Mouse (Mus musculus): ENCODE measurements around the gene Dcun1d3. TPM values are rescaled to one million over a fixed set of nuclear protein-coding genes. Genes with fewer than 3 reads are reported as not detected.
A peak's percentile ranks its signal among the peaks of the same experiment; 100 is the strongest.

Gene Dcun1d3
- polyA plus RNA-seq, 1 experiment from 2014 or later = 3.4 TPM

- 2% methylated on average over 14 of the region's 15 CpGs for WGBS (ENCODE audit: insufficient replicate concordance)
- H3K27ac ChIP-seq (ENCODE audit: low read depth) = peak overlapping the region; percentile 83
These were observed 1.1 kb downstream of the Dcun1d3 start for GRCm38 (mm10) chr7:119894818-119895544.

GRCm38 (mm10) chr7:119892742-119893141 is 3.4 kb downstream of the Dcun1d3 start:
- no peak overlapping the region for H3K4me3 ChIP-seq (ENCODE audit: low read depth, low read length)
- ATAC-seq (no peak), DNase-seq (no peak)
- no peaks in the 10 kb centered on the region for H3K9me3 ChIP-seq (ENCODE audit: low read length)
- H3K9ac ChIP-seq (replicated peaks) = no peak overlapping the region
- H3K4me2 ChIP-seq (ENCODE audit: low read depth, low read length) = no peak overlapping the region
- H3K36me3 ChIP-seq (replicated peaks; ENCODE audit: insufficient read depth, low read length) = no peaks in the 10 kb centered on the region
- H3K27me3 ChIP-seq (ENCODE audit: insufficient read depth, low read length) = no peaks in the 10 kb centered on the region
- H3K4me1 ChIP-seq (ENCODE audit: insufficient read depth) = peaks cover 23% of the 10 kb centered on the region
- TF ChIP-seq CTCF (IDR thresholded peaks at IDR 0.05; ENCODE audit: low read depth) (no peak), EP300 (IDR thresholded peaks at IDR 0.05; ENCODE audit: low read depth) (no peak)
- H3K27ac ChIP-seq (ENCODE audit: low read depth) = no peak overlapping the region
- 78% methylated on average over 4 of the region's 4 CpGs for WGBS (ENCODE audit: insufficient replicate concordance)

More at GRCm38 (mm10) chr7:119894818-119895544, 1.1 kb downstream of the Dcun1d3 start:
- Histone ChIP-seq H3K9ac (replicated peaks) (peak overlapping the region; percentile 73), H3K4me2 (ENCODE audit: low read depth, low read length) (peak overlapping the region; percentile 96), H3K9me3 (ENCODE audit: low read length) (no peaks in the 10 kb centered on the region), H3K27me3 (ENCODE audit: insufficient read depth, low read length) (no peaks in the 10 kb centered on the region), H3K4me1 (ENCODE audit: insufficient read depth) (peaks cover 23% of the 10 kb centered on the region), H3K4me3 (ENCODE audit: low read depth, low read length) (peak overlapping the region; percentile 70), H3K36me3 (replicated peaks; ENCODE audit: insufficient read depth, low read length) (no peaks in the 10 kb centered on the region)
- TF ChIP-seq CTCF (IDR thresholded peaks at IDR 0.05; ENCODE audit: low read depth) (no peak), EP300 (IDR thresholded peaks at IDR 0.05; ENCODE audit: low read depth) (no peak)
- ATAC-seq = peak; percentile 10
- no peak for DNase-seq

- H3K4me2 ChIP-seq (ENCODE audit: low read depth, low read length) = no peak overlapping the region
- 78% methylated on average over 1 of the region's 1 CpGs for WGBS (ENCODE audit: insufficient replicate concordance)
- DNase-seq (no peak), ATAC-seq (no peak)
- no peaks in the 10 kb centered on the region for H3K9me3 ChIP-seq (ENCODE audit: low read length)
- H3K36me3 ChIP-seq (replicated peaks; ENCODE audit: insufficient read depth, low read length) = no peaks in the 10 kb centered on the region
- no peak overlapping the region for H3K27ac ChIP-seq (ENCODE audit: low read depth)
- H3K27me3 ChIP-seq (ENCODE audit: insufficient read depth, low read length) = no peaks in the 10 kb centered on the region
- H3K9ac ChIP-seq (replicated peaks) = no peak overlapping the region
- TF ChIP-seq EP300 (IDR thresholded peaks at IDR 0.05; ENCODE audit: low read depth) = no peak
- no peak for TF ChIP-seq CTCF (IDR thresholded peaks at IDR 0.05; ENCODE audit: low read depth)
- H3K4me3 ChIP-seq (ENCODE audit: low read depth, low read length) = no peak overlapping the region
- H3K4me1 ChIP-seq (ENCODE audit: insufficient read depth) = peaks cover 23% of the 10 kb centered on the region
These were observed 3.9 kb downstream of the Dcun1d3 start for GRCm38 (mm10) chr7:119892198-119892597.

- Histone ChIP-seq H3K27me3 (ENCODE audit: insufficient read depth, low read length) (no peaks in the 10 kb centered on the region), H3K27ac (ENCODE audit: low read depth) (no peak overlapping the region), H3K36me3 (replicated peaks; ENCODE audit: insufficient read depth, low read length) (no peaks in the 10 kb centered on the region), H3K4me1 (ENCODE audit: insufficient read depth) (peaks cover 8% of the 10 kb centered on the region; the same call in 1 of the 2 replicates), H3K4me2 (ENCODE audit: low read depth, low read length) (no peak overlapping the region), H3K9ac (replicated peaks) (no peak overlapping the region), H3K4me3 (ENCODE audit: low read depth, low read length) (no peak overlapping the region), H3K9me3 (ENCODE audit: low read length) (no peaks in the 10 kb centered on the region)
- WGBS (ENCODE audit: insufficient replicate concordance) = 76% methylated on average over 4 of the region's 4 CpGs
- DNase-seq (no peak), ATAC-seq (no peak)
- TF ChIP-seq CTCF (IDR thresholded peaks at IDR 0.05; ENCODE audit: low read depth) (no peak), EP300 (IDR thresholded peaks at IDR 0.05; ENCODE audit: low read depth) (no peak)
These were observed 8.2 kb downstream of the Dcun1d3 start for GRCm38 (mm10) chr7:119887887-119888286.

GRCm38 (mm10) chr7:119881229-119881628 is 14.9 kb downstream of the Dcun1d3 start:
- Histone ChIP-seq H3K27me3 (ENCODE audit: insufficient read depth, low read length) (no peaks in the 10 kb centered on the region), H3K36me3 (replicated peaks; ENCODE audit: insufficient read depth, low read length) (no peaks in the 10 kb centered on the region), H3K4me1 (ENCODE audit: insufficient read depth) (peaks cover 16% of the 10 kb centered on the region), H3K4me2 (ENCODE audit: low read depth, low read length) (no peak overlapping the region), H3K9me3 (ENCODE audit: low read length) (no peaks in the 10 kb centered on the region), H3K27ac (ENCODE audit: low read depth) (no peak overlapping the region), H3K4me3 (ENCODE audit: low read depth, low read length) (no peak overlapping the region), H3K9ac (replicated peaks) (no peak overlapping the region)
- DNase-seq (no peak), ATAC-seq (no peak)
- TF ChIP-seq EP300 (IDR thresholded peaks at IDR 0.05; ENCODE audit: low read depth) (no peak), CTCF (IDR thresholded peaks at IDR 0.05; ENCODE audit: low read depth) (no peak)
- WGBS (ENCODE audit: insufficient replicate concordance) = 72% methylated on average over 2 of the region's 2 CpGs

- WGBS (ENCODE audit: insufficient replicate concordance) = 59% methylated on average over 5 of the region's 5 CpGs
- Histone ChIP-seq H3K27ac (ENCODE audit: low read depth) (0 out of 2 replicates have a peak overlapping the region, but pooled peaks have one; percentile 2), H3K4me1 (ENCODE audit: insufficient read depth) (peaks cover 16% of the 10 kb centered on the region), H3K9ac (replicated peaks) (no peak overlapping the region), H3K27me3 (ENCODE audit: insufficient read depth, low read length) (no peaks in the 10 kb centered on the region), H3K36me3 (replicated peaks; ENCODE audit: insufficient read depth, low read length) (no peaks in the 10 kb centered on the region), H3K9me3 (ENCODE audit: low read length) (no peaks in the 10 kb centered on the region), H3K4me3 (ENCODE audit: low read depth, low read length) (no peak overlapping the region), H3K4me2 (ENCODE audit: low read depth, low read length) (no peak overlapping the region)
- ATAC-seq = peak; percentile 33; the same call in 1 of the 2 replicates
- DNase-seq = no peak
- no peak for TF ChIP-seq CTCF (IDR thresholded peaks at IDR 0.05; ENCODE audit: low read depth)
- TF ChIP-seq EP300 (IDR thresholded peaks at IDR 0.05; ENCODE audit: low read depth) = no peak
These were observed 15.8 kb downstream of the Dcun1d3 start for GRCm38 (mm10) chr7:119880345-119880744.

All from liver, postnatal 0 days (tissue).